Mouse (Mus musculus): ENCODE results near the gene Arfgef3. TPM values are rescaled to one million over a fixed set of nuclear protein-coding genes. Genes with fewer than 3 reads are reported as not detected.
"Not testable (repeated sequence)": the region's sequence is repeated elsewhere in the genome, so short reads cannot be mapped to it uniquely, and the experiment has no call there.

Arfgef3 gene
- polyA plus RNA-seq, 2 experiments from 2014 or later = 0.25 to 0.30 TPM

- no peak for ATAC-seq
Measured at GRCm38 (mm10) chr10:18680661-18681384, 62.9 kb downstream of the Arfgef3 start.

DNA sequence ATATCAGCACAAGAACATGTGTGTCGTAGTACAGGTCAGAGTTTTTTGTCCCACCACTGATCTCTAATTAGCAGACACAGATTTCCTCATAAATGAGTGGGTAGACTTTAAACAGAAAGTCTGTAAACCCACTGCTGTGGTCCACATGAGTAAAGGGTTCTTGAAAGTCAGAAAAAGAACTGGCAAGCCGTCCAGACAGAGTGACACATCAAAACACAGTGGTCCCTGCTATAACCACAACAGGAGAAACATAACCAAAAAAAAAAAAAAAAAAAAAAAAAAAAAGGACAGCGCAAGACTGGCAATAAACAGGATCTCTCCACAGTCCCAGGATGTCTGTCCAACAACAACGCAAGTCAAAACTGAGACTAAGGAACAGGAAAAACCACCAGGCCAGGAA, 64.9 kb downstream of the Arfgef3 start:
- ATAC-seq = no peak

DNA sequence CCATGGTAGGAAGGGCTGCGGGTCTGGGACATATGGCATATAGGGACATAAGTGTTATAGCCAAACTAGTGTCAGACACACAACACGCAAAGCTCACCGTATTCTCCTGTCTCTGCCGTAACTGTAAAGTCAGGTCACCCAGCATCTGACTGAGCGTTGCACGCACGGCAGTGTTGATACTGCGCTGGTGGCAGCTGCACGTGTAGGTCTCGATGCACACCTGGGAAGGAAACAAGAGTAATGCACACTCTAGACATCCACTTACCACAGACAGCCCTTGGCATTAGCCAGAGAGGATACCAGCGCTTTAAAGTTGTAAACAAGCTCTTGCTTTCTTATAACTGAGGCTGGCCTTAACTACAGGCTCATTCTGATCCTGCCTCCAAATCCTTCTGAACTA, 79.0 kb downstream of the Arfgef3 start:
- ATAC-seq = no peak

DNA sequence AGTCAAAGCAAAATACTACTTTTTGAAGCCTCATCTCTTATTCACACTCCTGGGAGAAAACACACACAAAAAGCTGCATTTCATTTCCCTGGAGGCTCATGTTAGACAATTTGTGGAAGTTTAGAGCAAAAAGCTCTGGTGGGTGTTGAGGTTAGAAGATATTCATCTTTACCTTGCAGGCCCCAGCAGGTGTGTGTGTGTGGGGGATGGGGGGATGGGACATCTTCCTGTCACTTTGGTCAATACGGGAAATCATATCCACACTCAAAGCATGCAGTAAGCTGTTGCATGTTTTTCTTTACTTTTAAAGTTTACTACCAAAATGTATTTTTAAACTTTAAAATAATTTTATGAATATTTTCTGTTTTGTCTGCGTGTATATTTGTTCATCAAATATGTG, 79.7 kb downstream of the Arfgef3 start:
- ATAC-seq = no peak

- no peak for ATAC-seq
Measured at GRCm38 (mm10) chr10:18661606-18662220, 82.0 kb downstream of the Arfgef3 start.

DNA sequence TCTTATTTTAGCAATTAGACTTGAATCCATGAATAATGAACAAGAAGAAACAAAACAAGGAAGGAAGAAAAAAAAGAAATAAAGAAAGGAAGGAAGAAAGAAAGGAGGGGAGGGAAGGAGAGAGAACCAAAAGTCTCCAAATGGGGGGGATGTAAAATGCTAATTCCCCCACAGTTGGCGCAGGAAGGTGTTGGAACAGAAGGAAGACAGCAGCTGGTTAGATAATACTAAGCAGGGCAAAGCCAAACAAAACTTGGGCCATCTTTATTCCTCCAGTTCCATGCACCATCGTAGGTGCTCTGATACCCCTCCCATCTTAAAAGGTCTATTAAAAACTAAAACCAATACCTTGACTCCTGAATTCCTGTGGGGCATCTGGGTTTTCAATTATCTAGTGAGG, 82.8 kb downstream of the Arfgef3 start:
- ATAC-seq = no peak

- ATAC-seq = no peak
Measured at GRCm38 (mm10) chr10:18657588-18657987, 86.2 kb downstream of the Arfgef3 start.

DNA sequence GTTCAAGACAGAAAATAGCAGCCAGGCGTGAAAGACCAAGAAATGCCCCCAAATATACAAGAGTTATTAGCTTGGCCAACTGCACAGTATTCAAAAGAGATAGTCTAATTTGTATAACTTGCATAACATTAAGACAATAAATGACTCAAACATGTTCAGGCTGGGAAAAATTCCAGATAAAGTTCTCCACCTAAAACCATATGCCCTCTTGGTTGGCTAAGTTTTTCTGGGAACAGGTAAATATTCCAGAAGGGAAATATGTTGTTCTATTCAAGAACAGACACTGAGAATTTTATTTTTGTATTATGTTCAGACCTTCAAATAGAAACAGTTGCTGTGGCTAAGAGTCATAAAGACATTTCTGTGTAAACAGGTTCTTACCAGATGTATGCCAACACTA, 96.7 kb downstream of the Arfgef3 start:
- ATAC-seq = no peak

DNA sequence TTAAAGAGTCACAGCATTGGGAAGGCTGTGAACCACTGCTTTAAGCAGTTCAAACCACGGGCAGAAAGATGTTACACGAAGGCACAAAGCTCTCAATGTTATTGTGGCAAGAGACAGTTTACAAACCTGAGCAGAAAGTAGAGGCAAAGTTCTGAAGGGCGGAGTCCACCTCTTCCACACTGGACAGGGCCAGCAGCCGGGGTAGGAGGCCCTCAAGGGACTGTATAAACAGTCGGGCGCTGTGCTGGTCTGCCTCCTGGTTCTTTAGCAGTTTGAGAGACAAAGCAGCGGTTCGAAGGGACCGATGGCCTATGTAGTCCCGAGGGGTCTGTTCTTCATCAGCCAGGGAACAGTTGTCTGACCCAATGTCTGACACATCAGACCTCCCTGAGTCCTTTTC, 97.7 kb downstream of the Arfgef3 start:
- no peak for ATAC-seq

- no peak for ATAC-seq
Measured at GRCm38 (mm10) chr10:18644346-18644745, 99.4 kb downstream of the Arfgef3 start.

DNA sequence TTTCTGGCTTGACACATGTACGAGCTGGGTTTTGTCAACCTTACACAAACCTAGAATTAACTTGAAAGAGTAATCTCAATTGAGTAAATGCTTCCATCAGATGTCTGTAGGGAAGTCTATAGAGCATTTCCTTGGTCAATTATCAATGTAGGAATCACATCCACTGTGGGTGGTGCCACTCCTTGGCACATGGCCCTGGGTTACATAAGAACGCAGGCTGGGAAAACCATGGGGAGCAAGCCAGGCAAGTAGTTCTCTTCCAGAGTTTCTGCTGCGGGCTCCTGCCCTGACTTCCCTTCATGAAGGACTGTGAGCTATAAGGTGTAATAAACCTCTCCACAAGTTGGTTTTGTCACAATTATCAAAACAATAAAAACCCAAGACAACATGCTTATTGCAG, 100.2 kb downstream of the Arfgef3 start:
- ATAC-seq = no peak

DNA sequence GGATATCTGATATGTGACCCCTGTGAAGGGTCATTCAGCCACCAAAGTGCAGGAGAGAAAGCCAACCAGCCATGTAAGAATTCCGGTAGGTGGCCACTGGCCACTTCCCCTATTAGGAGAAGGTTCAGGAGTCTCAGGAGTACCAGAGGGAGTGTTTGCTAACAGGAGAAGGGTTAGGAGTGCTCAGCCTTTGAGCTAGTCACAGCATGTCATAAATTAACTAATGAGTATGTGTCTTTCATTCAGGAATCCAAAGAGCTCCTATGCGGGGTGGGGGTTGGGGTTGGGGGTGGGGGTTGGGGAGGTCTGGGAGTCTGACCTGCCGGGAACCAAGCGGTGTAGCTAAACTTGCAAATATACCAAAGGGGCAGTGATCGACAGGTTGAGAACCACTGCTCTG, 100.9 kb downstream of the Arfgef3 start:
- no peak for ATAC-seq

GRCm38 (mm10) chr10:18640596-18640995, 103.2 kb downstream of the Arfgef3 start:
- no peak for ATAC-seq

DNA sequence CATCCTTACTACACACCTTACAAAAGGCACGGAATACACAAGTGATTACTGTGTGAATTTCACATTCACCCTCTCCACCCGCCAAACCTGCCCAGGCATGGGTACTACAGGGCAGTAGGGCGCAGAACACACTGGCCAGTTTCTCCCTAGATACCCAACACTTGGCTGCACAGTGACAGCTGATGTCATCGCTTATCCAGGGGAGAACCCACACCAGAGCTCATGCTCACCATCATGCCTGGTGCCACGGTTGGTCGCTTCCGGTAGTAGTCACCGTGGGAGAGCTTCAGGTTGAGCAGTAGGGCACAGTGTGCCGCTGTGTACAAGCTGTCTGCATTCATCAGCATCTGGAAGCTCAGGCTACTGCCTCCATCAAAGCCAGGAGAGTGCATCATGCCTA, 108.3 kb downstream of the Arfgef3 start:
- ATAC-seq = no peak

DNA sequence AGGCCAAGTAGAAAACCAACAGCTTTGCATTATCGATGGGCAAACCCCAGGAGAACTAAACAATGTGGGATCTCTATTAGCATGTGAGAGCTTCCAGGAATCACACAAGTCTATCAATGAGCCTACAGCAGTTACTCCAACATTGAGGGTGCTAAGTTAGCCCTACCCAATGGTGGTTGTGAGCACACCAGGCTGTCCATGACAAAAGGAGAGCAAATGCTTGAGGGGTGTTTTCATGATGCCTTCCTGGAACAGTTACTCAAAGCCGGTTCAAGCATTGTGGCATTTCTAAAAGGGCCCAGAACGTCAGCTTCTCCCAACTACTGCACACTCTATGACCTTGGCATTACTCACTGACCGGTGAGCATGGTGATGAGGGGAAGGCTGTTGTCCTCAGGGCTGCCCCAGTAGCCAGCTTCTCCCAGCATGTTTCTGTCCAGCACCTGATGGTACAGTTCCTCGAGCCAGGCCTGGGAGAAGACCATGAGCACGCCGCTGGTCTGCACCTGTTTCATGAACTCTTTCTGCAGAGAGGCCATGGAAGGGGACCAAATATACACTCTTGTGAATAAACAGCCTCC, 109.3 kb downstream of the Arfgef3 start:
- no peak for ATAC-seq

DNA sequence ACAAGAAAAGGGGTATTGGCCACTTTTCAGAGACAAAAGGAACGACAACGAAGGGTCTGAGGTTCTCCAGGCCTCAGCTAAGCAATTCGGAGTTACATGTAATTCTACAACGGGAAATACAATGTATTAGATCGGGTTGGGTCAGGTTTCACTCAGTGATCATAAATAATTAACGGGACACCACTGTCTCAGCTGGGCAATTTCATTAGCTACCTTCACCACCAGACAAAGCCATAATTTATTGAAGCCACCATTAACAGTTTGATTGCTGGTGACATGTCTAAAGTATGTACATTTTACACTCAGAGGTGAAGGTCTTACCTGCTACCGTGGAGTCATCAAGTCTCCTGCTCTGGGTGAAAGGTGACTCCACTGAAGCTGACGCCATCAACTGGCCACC, 113.3 kb downstream of the Arfgef3 start:
- no peak for ATAC-seq

GRCm38 (mm10) chr10:18627530-18627929, 116.2 kb downstream of the Arfgef3 start:
- no peak for ATAC-seq

DNA sequence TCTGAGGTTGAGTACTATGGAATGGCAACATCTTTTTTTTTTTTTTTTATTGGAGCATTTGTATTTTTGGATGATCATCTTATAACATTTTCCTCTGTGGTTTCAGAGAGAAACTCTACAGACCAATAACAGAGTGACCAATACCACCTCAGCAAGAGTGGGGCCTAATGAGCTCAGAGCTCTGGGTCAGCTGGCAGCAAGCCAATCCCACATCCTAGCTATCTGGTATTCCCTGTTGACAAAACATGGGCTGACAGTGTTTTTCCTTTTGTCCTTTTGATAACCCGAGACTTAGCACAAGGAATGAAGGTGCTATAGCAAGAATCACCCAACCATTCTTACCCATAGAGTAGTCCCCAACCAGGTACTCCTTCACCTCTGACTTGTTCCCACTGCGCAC, 131.0 kb downstream of the Arfgef3 start:
- no peak for ATAC-seq

DNA sequence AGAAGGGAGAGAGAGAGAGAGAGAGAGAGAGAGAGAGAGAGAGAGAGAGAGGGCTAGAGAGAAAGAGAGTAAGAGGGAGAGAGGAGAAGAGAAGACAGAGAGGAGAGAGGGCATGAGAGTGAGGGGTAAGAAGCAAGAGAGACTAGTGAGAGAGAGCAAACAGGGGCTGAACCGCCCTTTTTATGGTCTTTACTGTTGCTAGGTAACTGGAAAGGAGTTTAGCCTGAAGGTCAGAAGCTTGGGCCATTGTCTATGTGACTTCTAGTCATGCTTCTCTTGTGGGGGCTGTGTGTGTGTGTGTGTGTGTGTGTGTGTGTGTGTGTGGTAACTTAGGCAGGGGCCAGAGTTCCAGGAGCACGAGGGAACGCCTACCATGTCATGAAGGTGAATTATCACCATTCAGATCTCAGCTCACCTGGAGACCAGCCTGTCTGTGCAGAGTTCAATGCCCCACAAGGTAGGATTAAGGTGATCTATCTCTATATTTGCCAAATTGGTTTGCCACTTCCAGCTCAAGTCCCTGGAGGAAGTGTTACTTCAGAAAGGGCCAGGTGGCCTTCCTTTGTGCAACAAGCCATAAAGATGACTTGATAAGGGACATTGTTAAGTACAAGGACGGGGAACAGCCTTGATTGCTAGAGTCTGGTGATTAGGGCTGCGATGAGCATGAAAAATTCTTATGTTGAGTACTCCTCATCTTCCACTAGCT, 138.8 kb downstream of the Arfgef3 start:
- ATAC-seq = not testable (repeated sequence)

DNA sequence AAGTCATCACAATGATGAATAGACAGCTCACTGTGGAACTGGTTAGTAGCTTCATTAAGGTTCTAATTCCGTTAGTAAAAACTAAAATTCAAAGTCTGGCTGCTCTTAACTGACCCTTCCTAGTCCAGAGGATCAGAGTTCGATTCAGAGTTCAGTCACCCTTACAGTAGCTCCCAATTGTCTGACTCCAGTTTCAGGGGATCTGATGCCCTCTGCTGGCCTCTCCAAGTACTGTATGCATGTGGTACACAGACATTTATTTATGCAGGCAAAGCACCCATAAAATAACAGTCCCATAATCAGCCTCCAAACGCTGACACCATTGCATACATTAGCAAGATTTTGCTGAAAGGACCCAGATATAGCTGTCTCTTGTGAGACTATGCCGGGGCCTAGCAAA, 141.7 kb downstream of the Arfgef3 start:
- ATAC-seq = peak; percentile 43

GRCm38 (mm10) chr10:18597601-18598000, 146.1 kb downstream of the Arfgef3 start:
- no peak for ATAC-seq

DNA sequence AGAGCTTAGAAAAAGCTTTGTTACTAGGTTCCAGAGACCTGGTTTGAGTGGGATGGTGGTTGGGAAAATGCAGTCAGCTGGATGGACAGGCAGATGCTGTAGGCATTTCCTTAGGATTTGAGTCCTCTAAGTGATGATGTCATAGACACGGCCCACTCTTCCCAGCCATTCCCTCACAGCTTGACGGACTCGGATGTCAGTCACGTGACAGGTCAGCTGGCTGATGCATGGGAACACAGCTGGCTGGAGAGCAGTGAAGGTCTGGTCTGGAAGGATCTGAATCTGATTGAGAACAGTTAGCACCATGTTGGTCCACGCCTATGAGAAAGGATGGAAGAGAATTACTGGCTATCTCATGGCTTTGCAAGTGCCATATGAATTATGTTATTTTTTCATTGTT, 154.3 kb downstream of the Arfgef3 start:
- no peak for ATAC-seq

DNA sequence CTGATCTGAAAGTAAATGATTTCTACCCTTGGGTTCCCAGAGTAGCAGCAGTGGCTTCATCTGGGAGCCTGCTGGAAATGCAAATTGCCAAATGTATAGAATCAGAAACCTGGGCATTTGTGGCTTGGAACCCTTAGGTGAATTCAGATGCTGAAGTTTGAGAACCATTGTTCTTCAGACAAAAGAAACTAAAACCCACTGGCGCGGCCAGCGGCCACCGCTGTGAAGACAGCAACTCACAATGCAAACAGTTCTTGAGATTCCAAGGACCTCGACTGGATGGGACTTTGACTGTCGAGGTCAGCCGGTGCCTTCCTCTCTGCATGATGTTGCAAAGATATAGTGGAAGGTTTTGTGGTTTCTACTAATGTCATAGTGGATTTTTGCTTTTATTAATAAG, 159.6 kb downstream of the Arfgef3 start:
- ATAC-seq = no peak

GRCm38 (mm10) chr10:18572581-18572980, 171.2 kb downstream of the Arfgef3 start:
- ATAC-seq = no peak
